Comparison of ENCODE assay signal across 9 mouse cellular contexts in the genomic region with DNA sequence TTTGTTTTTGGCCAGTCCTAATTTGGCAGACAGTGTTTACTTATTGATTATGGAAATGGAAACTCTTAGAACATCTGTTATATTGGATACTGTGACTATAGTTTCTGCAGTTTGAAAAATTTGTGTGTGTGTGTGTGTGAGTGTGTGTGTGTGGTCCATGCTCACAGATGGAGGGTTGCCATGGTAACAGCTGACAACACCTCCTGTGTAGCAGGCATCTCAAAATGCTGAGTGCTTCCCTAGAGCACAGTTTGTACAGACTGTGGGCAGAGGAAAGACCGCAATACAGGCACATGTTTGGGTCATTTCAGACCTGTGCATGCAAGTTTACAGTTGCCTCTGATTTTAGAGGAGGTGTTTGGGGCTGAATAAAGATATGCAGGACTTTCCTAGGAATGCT.
DNase-seq lines count a peak whose midpoint lies in the region; ATAC-seq and TF ChIP-seq lines count a peak whose summit lies in the region.
"Had no signal": no experiment of that assay in that cellular context is flagged by ENCODE, and none has a peak within 500 bp of the region (broad histone marks: within the 10 kb centered on the region; RNA-seq: fewer than 3 reads in every experiment).

No protein-coding gene starts in this region.

- TF ChIP-seq CTCF in hindbrain, postnatal 0 days (IDR thresholded peaks at IDR 0.05; ENCODE audit: low read depth), result no peak

- peak; percentile 79 for DNase-seq in midbrain, embryonic 14.5 days
- peak; percentile 81 for DNase-seq in hindbrain, postnatal 0 days (ENCODE audit: low spot score)
- DNase-seq in left cerebral cortex, postnatal 25 days (ENCODE audit: low spot score in 2 of 2), result peak; percentile 64 to 83
- no peak for DNase-seq in ovary, postnatal 14 days (ENCODE audit: low spot score)
- no peak for DNase-seq in adrenal gland, postnatal 10 days
- DNase-seq in thymus, postnatal 36 days, result no peak
- DNase-seq: kidney, postnatal 25 days; thymus, postnatal 25 days had no signal

- H3K4me3 ChIP-seq in midbrain, embryonic 14.5 days (replicated peaks; ENCODE audit: low read depth, low read length), result no peak overlapping the region
- no peak overlapping the region for H3K4me3 ChIP-seq in midbrain, embryonic 13.5 days (replicated peaks)
- no peak overlapping the region for H3K4me3 ChIP-seq in hindbrain, postnatal 0 days (ENCODE audit: low read length)

- H3K4me1 ChIP-seq in midbrain, embryonic 14.5 days (ENCODE audit: control insufficient read depth, insufficient read depth, low read length), result no peaks in the 10 kb centered on the region
- H3K4me1 ChIP-seq in midbrain, embryonic 13.5 days (replicated peaks), result peaks cover 6% of the 10 kb centered on the region; the same call in 1 of the 2 replicates
- no peaks in the 10 kb centered on the region for H3K4me1 ChIP-seq in hindbrain, postnatal 0 days (ENCODE audit: insufficient read depth, low read length)

- no peaks in the 10 kb centered on the region for H3K36me3 ChIP-seq in midbrain, embryonic 14.5 days (ENCODE audit: control insufficient read depth, insufficient read depth, low read length)
- no peaks in the 10 kb centered on the region for H3K36me3 ChIP-seq in midbrain, embryonic 13.5 days
- H3K36me3 ChIP-seq in hindbrain, postnatal 0 days (ENCODE audit: insufficient read depth, low read length), result no peaks in the 10 kb centered on the region

- H3K9ac ChIP-seq in midbrain, embryonic 14.5 days (replicated peaks; ENCODE audit: low read length), result no peak overlapping the region
- H3K9ac ChIP-seq in midbrain, embryonic 13.5 days (replicated peaks), result no peak overlapping the region
- H3K9ac ChIP-seq in hindbrain, postnatal 0 days (replicated peaks; ENCODE audit: low read length), result no peak overlapping the region

- no peak for ATAC-seq in midbrain, embryonic 14.5 days (ENCODE audit: low FRiP score, low TSS enrichment)
- no peak for ATAC-seq in midbrain, embryonic 13.5 days
- peak; percentile 70; the same call in 1 of the 2 replicates for ATAC-seq in hindbrain, postnatal 0 days

- no peak overlapping the region for H3K4me2 ChIP-seq in midbrain, embryonic 14.5 days (ENCODE audit: low read length)
- no peak overlapping the region for H3K4me2 ChIP-seq in midbrain, embryonic 13.5 days (replicated peaks)
- no peak overlapping the region for H3K4me2 ChIP-seq in hindbrain, postnatal 0 days (ENCODE audit: low read depth, low read length)

- intact Hi-C loops in left cerebral cortex, postnatal 25 days (cut with DNase I), result no loop called here

- H3K27ac ChIP-seq in midbrain, embryonic 14.5 days (replicated peaks; ENCODE audit: low read depth, low read length), result no peak overlapping the region
- no peak overlapping the region for H3K27ac ChIP-seq in midbrain, embryonic 13.5 days
- H3K27ac ChIP-seq in hindbrain, postnatal 0 days, result no peak overlapping the region

- H3K9me3 ChIP-seq in midbrain, embryonic 14.5 days (ENCODE audit: control insufficient read depth, low read length), result no peaks in the 10 kb centered on the region
- no peaks in the 10 kb centered on the region for H3K9me3 ChIP-seq in midbrain, embryonic 13.5 days
- H3K9me3 ChIP-seq in hindbrain, postnatal 0 days (ENCODE audit: low read length), result no peaks in the 10 kb centered on the region

- no peaks in the 10 kb centered on the region for H3K27me3 ChIP-seq in midbrain, embryonic 14.5 days (ENCODE audit: control insufficient read depth, insufficient read depth, low read length)
- H3K27me3 ChIP-seq in midbrain, embryonic 13.5 days, result no peaks in the 10 kb centered on the region
- H3K27me3 ChIP-seq in hindbrain, postnatal 0 days (ENCODE audit: insufficient read depth, low read length), result no peaks in the 10 kb centered on the region

- 68% methylated on average over 1 of the region's 1 CpGs for WGBS in midbrain, embryonic 14.5 days
- 67% methylated on average over 1 of the region's 1 CpGs for WGBS in midbrain, embryonic 13.5 days
- 58% methylated on average over 1 of the region's 1 CpGs for WGBS in hindbrain, postnatal 0 days

Comparison
In these comparisons a context has a peak if more than half of its experiments do, and no peak if none do; other contexts are left out.
1. DNase-seq: peak in midbrain, embryonic 14.5 days (single experiment), hindbrain, postnatal 0 days (single experiment) and left cerebral cortex, postnatal 25 days (2 of 2); none in ovary, postnatal 14 days (single experiment), adrenal gland, postnatal 10 days (single experiment) and thymus, postnatal 36 days (0 of 2).